8 mouse cellular contexts compared by ENCODE assay signal in the genomic region with DNA sequence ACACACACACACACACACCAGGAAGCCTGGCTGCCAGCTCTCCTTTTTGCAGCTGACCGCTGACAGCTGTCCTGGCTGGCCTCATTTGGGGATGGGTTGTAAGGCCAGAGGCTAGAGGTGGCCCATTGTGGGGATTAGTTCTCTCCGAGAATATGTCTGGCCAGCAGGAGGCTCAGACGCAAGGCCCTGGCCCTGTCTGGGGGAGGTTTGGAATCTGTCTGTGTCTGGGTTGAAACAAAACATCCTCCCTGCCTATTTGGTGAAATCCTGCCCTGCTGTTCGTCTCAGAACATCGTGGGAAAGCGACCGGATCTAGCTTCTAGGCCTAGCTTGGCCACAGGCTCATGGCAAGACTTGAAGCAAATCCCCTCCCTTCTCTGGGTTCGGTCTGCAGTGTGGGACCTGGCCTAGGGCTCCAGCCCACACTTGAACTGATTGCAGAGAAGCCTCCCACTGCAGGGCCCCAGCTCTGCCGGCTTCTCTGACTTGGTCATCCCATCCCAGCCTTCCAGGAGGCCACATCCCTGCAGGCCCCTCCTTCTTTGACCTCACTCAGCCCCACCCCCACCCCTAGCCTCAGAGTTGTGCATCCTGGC. TPM values are rescaled to one million over a fixed set of nuclear protein-coding genes. Genes with fewer than 3 reads are reported as not detected.
A peak's percentile ranks its signal among the peaks of the same experiment; 100 is the strongest.
DNase-seq lines count a peak whose midpoint lies in the region; ATAC-seq and TF ChIP-seq lines count a peak whose summit lies in the region.

No protein-coding gene starts in this region.

- no peaks in the 10 kb centered on the region for H3K27me3 ChIP-seq in heart, adult 2 months (ENCODE audit: control insufficient read depth, insufficient read depth, low read length)
- H3K27me3 ChIP-seq in midbrain, embryonic 14.5 days (ENCODE audit: control insufficient read depth, insufficient read depth, low read length) = no peaks in the 10 kb centered on the region
- no peaks in the 10 kb centered on the region for H3K27me3 ChIP-seq in thymus, adult 2 months (ENCODE audit: control insufficient read depth, insufficient read depth, low read length)

- no peak for TF ChIP-seq POLR2A in heart, adult 2 months (IDR thresholded peaks at IDR 0.05; ENCODE audit: insufficient read depth, low read depth, low read length)
- TF ChIP-seq POLR2A in thymus, adult 2 months (IDR thresholded peaks at IDR 0.05; ENCODE audit: control insufficient read depth, extremely low read depth, insufficient read depth, low read length, poor library complexity) = no peak

- peaks cover 3% of the 10 kb centered on the region for H3K4me1 ChIP-seq in heart, adult 2 months (ENCODE audit: control insufficient read depth, insufficient read depth, low read length)
- H3K4me1 ChIP-seq in midbrain, embryonic 14.5 days (ENCODE audit: control insufficient read depth, insufficient read depth, low read length) = peaks cover 5% of the 10 kb centered on the region; the same call in 1 of the 2 replicates
- H3K4me1 ChIP-seq in thymus, adult 2 months (replicated peaks; ENCODE audit: control insufficient read depth, insufficient read depth, low read length) = no peaks in the 10 kb centered on the region

- TF ChIP-seq CTCF in heart, adult 2 months (IDR thresholded peaks at IDR 0.05) = peak; percentile 42
- no peak for TF ChIP-seq CTCF in thymus, adult 2 months (IDR thresholded peaks at IDR 0.05; ENCODE audit: borderline replicate concordance, control insufficient read depth, extremely low read depth, insufficient read depth, low read length, poor library complexity)

- ATAC-seq in midbrain, embryonic 14.5 days (ENCODE audit: low FRiP score, low TSS enrichment) = no peak

- H3K27ac ChIP-seq in heart, adult 2 months = peak overlapping the region; percentile 53
- 0 out of 2 replicates have a peak overlapping the region, but pooled peaks have one; percentile 22 for H3K27ac ChIP-seq in midbrain, embryonic 14.5 days (replicated peaks; ENCODE audit: low read depth, low read length)
- H3K27ac ChIP-seq in thymus, adult 2 months (ENCODE audit: control insufficient read depth, insufficient read depth, low read length) = no peak overlapping the region

- 0 out of 2 replicates have a peak, but pooled peaks have one; percentile 40 for TF ChIP-seq EP300 in heart, adult 2 months (IDR thresholded peaks at IDR 0.05; ENCODE audit: insufficient read depth, low read depth, low read length)

- peak; percentile 44 for DNase-seq in ovary, postnatal 36 days (ENCODE audit: low spot score)
- DNase-seq in ovary, postnatal 10 days (ENCODE audit: low spot score) = no peak
- DNase-seq in heart, adult 2 months = peak; percentile 66 to 77
- DNase-seq in kidney, postnatal 14 days = peak; percentile 76
- no peak for DNase-seq in midbrain, embryonic 14.5 days
- no peak for DNase-seq in cerebellum, postnatal 14 days
- no peak for DNase-seq in B cell, adult 2 months
- DNase-seq in thymus, adult 2 months = no peak

- intact Hi-C loops in heart, adult 2 months (cut with DNase I) = no loop called here

- no peak overlapping the region for H3K9ac ChIP-seq in heart, adult 2 months (ENCODE audit: low read depth, low read length)
- H3K9ac ChIP-seq in midbrain, embryonic 14.5 days (replicated peaks; ENCODE audit: low read length) = no peak overlapping the region

- no peaks in the 10 kb centered on the region for H3K79me2 ChIP-seq in heart, adult 2 months (replicated peaks; ENCODE audit: control insufficient read depth, insufficient read depth, low read length)

- no peaks in the 10 kb centered on the region for H3K9me3 ChIP-seq in midbrain, embryonic 14.5 days (ENCODE audit: control insufficient read depth, low read length)

- H3K36me3 ChIP-seq in heart, adult 2 months (ENCODE audit: control insufficient read depth, insufficient read depth, low read length) = no peaks in the 10 kb centered on the region
- H3K36me3 ChIP-seq in midbrain, embryonic 14.5 days (ENCODE audit: control insufficient read depth, insufficient read depth, low read length) = no peaks in the 10 kb centered on the region
- no peaks in the 10 kb centered on the region for H3K36me3 ChIP-seq in thymus, adult 2 months (ENCODE audit: control insufficient read depth, insufficient read depth, low read length)

- H3K4me2 ChIP-seq in midbrain, embryonic 14.5 days (ENCODE audit: low read length) = no peak overlapping the region

- WGBS in heart, adult 2 months = 36% methylated on average over 9 of the region's 9 CpGs
- 15% methylated on average over 9 of the region's 9 CpGs for WGBS in midbrain, embryonic 14.5 days
- 85% methylated on average over 9 of the region's 9 CpGs for WGBS in thymus, adult 2 months

- no peak overlapping the region for H3K4me3 ChIP-seq in heart, adult 2 months
- no peak overlapping the region for H3K4me3 ChIP-seq in midbrain, embryonic 14.5 days (replicated peaks; ENCODE audit: low read depth, low read length)
- H3K4me3 ChIP-seq in thymus, adult 2 months (ENCODE audit: control insufficient read depth, insufficient read depth, low read length) = no peak overlapping the region

RNA-seq across cellular contexts. Expression of gene Loxl1, which starts 17.1 kb away (rescaled TPM):
- total RNA-seq in heart, adult 2 months (2021) = 10 to 100 TPM; 22.1 to 28.4 TPM
- polyA plus RNA-seq in heart, adult 2 months (2012; rRNA removed) = 57.5 and 59.7 TPM in 2 replicates
- 2.7 and 5.6 TPM in 2 replicates for polyA plus RNA-seq in midbrain, embryonic 14.5 days (2014; fragmentation: Nextera tagmentation; extraction: Ambion mirVana)
- polyA plus RNA-seq in thymus, adult 2 months (2012; rRNA removed) = 12.5 and 19.0 TPM in 2 replicates

RNA-seq across cellular contexts. Expression of gene Stoml1, which starts 42.9 kb away (rescaled TPM):
- total RNA-seq in heart, adult 2 months (2021) = 1 to 10 TPM; 9.2 to 9.6 TPM
- polyA plus RNA-seq in heart, adult 2 months (2012; rRNA removed) = 23.4 and 29.4 TPM in 2 replicates
- polyA plus RNA-seq in midbrain, embryonic 14.5 days (2014; fragmentation: Nextera tagmentation; extraction: Ambion mirVana) = 96.4 and 115 TPM in 2 replicates
- polyA plus RNA-seq in thymus, adult 2 months (2012; rRNA removed) = 67.4 and 71.5 TPM in 2 replicates

RNA-seq across cellular contexts. Expression of gene Pml, which starts 46.3 kb away (rescaled TPM):
- 1 to 10 TPM; 7.5 to 8.2 TPM for total RNA-seq in heart, adult 2 months (2021)
- 10.4 and 10.5 TPM in 2 replicates for polyA plus RNA-seq in heart, adult 2 months (2012; rRNA removed)
- polyA plus RNA-seq in midbrain, embryonic 14.5 days (2014; fragmentation: Nextera tagmentation; extraction: Ambion mirVana) = 3.8 and 3.9 TPM in 2 replicates
- polyA plus RNA-seq in thymus, adult 2 months (2012; rRNA removed) = 74.1 and 83.0 TPM in 2 replicates

Comparison
In these comparisons a context has a peak if more than half of its experiments do, and no peak if none do; other contexts are left out.
1. DNase-seq: peak in ovary, postnatal 36 days (single experiment), heart, adult 2 months (2 of 2) and kidney, postnatal 14 days (single experiment); none in ovary, postnatal 10 days (single experiment), midbrain, embryonic 14.5 days (single experiment), cerebellum, postnatal 14 days (0 of 2), B cell, adult 2 months (0 of 2) and thymus, adult 2 months (single experiment).